Mouse (Mus musculus) kidney, postnatal 36 days (tissue): ENCODE measurements at regions not wholly inside any gene's neighbourhood (a gene's known extent, or its start where the extent isn't known, plus 50 kb on each side); places are given as distances from the start of the nearest gene placed in this dataset.

ENCODE experiments used
- DNase-seq, 2 experiments: peaks; one replicate each; pipeline ENCODE4 v3.0.0; 2021 to 2022; ENCODE audit warnings: mixed read lengths in 2 of 2

DNA sequence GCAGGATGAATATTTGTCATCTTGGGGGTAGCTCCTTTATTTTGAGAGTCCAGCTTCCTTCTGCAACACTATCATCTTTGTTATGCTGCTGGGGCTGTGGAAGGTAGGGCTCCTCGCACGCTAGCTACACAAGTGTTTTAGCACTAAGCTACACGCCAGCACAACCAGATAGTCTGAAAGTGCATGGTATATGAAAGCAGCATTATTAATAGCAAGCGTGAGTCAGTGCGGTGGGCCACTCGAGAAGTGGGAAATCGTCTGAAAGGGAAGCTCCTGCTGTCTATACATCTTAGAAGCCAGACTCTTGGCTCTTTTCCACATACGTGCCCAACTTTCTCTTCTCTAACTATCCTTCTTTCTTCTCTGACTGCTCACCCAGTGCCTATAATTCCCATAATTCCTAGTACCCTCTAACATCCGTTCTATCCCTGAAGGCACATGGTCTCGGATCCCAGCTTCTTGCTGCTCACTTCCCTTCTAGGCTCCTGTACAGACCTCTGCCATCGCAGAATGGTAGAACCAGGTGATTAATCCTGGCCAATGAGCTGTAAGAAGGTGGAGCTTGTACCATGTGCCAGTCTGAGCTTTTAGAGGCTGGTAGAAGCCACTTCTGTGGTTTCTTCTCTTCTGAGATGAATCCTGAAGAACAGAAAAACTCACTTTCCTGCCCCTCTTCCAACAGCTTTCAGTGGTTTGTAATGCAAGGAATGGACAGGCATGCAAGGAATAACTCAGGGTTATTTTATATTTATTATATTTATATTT is 55.5 kb downstream of the E030025P04Rik start:
- no peak for DNase-seq

DNA sequence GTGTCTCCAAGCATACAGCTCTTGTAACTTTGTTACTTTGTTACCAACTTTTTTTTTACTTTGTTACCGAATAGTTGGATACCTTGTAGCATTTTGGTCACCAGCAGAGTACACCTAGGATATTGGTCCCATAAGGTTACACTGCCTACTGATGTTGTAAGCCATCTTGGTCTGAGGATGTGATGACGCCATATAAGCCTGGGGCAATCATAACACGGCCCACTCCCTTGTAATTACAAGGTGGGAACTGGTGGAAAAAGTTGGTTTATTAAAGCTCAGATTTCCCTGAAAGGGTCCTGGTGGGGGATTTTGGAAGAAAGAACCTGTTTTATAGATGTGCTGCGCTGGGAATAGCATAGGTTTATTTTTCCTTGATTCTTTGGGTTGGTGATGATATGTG is 62.2 kb downstream of the E030025P04Rik start:
- no peak for DNase-seq

DNA sequence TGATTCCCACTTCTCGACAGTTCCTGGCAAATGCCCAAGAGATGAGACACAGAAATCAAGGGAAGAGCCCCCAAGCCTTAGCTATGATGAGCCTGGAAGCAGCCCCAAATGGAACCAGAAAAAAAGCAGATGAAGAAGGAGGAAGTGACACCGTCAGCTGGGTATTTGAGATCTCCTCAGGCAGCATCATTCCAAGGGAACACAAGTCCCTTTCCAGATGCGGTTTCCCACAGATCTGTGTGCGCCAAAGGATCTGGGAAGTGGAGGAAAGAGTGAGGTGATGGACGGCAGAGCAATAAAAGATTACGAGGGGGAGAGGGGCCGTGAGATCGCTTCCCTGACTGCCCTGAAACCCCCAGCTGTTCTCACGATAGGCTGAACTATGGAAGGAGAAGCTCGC is 62.7 kb downstream of the E030025P04Rik start:
- DNase-seq, result no peak

DNA sequence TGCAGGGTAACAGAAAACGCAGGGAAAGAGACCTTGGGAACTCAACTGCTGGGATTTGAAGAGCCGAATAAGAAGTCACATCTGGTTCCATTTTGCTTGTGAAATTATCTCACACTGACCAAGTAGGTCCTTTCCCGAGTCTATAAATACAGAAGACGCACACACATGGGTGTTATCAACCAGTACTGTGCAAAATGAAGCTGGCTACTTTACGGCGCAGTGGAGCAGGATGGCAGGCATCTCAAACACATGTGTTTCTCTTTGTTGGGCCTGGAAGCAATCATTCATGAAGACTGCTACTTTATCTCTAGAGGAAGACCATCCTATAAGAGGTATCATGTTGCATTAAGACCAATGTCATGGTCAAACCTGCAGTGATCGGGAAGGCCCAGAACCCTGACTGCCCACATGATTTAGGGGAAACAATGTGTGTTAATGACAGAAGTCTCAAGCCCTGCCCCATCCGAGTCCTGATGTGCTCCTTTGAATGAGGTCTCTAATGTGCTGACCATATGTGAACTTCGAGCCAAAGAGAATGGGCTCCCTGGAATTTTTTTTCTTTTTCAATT is 63.2 kb downstream of the E030025P04Rik start:
- DNase-seq, result no peak

DNA sequence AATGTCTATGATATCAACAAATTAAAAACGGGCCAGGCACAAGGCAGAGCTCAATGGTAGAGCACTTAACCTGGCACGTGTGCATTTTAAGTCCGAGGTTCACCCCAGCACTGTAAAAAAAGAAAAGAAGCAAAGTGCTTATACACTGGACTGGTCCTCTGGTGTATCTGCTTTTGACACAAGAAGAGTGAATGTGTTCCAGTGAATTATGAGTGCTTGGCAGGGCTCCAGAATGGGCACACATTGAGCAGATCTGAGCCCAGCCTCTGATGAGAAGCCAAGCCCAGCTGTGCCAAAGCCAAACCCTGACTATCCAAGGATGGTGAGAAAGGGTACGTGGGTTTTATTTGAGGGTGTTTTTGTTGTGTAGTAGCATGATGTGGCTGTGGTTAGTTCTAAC is 64.7 kb downstream of the E030025P04Rik start:
- DNase-seq, result no peak

DNA sequence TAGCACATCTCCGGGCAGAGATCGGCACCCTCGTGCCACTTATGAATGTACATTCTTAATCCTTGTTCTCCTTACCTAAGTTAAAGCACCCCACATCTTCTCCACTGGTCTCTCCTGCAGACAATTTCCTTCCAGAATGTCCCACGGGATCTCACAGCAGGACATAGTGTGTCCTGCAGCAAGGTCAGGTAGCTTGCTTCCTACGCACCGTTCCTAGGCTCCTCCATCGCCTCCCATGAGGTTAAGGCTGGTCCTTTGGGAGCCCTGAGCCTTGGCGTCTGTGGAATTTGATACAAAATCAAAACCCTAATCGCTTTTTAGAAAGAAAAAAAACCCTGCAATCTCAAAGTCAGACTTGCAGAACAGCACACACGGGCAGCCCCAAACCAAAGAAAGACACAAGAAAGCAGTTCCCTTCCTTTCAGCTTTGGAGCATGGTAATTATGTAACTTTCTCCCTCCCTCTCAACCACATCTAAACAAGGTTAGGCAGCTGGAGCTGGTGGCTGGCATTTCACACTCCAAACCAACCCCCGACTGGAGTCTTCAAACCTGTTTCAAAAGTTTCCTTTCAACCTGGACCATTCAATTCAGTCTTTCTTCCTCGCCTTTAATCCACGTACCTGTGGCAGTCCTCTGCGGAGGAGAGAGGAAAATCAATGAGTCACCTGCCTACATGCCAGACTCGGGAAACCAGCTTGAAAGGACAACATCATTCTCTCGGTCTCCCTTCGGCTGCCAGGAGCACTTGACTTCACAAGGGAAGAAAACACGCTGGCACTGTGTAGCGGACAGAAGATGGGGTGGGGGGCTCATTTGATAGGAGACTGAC is 67.4 kb downstream of the E030025P04Rik start:
- no peak for DNase-seq

DNA sequence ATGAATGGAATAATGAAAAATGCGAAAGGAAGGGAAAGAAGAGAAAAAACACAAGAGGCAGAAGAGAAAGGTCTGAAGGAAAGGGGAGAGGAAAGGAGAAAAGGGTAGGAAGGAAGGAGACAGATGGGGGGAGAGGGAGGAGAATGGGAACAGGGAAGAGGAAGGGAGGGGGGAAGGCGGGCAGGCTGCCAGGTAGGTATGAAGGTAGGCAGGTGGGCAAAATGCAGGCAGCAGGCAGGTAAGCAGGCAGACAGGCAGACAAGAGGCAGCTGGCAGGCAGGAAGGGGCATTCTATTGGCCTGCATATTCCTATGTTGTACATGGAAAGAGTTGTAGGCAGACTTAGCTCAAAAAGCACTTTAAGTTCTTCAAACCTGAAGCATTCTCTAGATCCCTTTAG is 72.8 kb downstream of the E030025P04Rik start:
- DNase-seq, result no peak

DNA sequence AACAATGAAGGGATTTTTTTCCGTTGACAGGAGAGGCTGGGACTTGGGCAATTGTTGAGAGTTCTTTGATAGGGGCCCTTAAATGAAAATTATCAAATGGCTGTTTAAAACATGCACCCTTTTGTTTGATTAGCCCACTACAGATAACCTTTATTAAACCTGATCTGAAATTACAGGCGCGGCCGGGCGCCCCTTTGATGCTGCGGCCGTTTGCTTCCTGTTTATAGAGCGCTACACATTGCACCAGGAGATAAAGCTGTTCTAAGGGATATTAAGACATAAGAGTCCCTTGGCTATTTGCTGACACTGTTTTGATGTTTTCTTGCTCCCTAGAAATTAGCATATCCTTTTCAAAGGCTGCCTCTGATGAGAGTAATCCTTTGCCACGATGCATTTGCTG is 73.8 kb downstream of the E030025P04Rik start:
- DNase-seq, result no peak

DNA sequence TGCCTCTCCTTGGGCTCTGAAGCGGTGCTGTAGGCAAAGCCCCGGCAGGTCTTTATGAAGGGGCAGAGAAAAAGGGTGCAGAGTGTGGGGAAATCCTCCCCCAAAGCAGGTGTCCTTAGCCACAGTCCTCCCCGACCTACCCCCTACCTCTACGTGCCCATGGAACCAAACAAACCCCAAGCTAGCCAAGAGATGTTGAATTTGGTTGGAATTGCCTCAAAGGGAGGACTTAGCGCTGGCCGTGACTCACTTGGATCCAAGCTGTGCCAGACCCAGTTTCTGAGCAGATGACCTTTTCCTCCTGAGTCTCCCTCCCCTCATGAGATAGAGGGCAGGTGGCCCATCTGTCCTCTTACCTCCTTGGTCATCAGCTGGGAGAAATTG is 74.9 kb downstream of the E030025P04Rik start:
- no peak for DNase-seq

DNA sequence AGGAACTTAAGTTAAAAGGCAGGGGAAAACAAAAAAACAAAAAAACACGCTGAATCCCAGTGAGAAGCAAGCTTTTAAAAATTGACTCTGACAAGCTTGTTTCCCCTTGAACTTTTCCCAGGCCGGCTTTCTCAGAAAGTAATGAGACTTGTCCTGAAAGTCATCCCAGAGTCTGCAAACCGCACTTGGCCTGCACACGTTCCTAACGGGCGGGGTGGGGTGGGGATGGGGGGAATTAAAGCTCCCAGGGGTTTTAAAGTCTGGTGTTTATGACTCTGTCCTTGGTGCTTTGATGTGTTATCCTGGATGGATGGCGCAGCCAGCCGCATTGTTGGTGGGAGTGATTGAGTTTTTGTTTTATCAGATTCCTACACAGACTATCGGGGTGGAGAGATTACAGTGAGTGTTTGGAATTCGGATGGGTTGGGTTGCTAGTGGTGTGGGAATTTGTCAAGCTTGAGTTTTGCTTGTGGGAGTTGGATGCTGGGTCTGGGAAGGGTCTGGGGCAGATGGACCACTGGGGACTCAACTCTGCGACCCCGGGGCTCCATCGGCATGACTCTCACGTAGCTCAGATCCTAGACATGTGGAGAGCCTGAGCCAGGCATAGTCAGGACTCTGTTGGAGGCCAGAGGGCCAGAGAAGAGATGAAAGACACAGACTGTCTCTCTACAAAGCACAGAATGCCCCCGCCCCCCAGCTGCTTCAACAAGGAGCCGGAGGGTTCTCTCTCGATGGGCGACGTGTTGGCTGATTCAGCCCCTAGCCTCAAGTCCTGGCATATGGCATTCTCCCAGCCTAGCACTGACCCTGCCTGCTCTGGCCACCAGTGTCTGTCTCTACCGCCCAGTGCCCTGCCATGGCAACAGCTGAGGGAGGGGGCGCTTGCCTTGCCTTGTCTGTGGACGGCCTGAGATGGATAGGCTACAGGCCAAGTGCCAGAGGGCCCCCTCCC is 75.5 kb downstream of the E030025P04Rik start:
- no peak for DNase-seq

DNA sequence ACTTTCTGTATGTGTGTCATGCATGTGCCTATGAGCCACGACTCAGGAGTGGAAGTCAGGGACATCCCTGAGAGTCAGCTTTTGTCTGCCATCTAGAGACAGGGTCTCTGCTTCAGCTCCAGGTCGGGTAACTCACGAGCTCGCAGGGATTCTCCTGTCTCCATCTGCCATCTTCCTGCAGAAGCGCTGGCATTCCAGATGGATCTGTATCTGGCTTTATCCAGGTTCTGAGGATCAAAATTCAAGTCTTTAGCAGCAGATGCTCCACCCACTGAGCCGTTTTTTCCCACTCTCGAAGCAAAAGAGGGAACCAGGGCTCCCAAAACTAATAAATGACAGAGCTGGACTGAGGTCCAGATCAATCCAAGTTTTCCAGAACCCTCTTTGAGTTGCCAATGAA is 76.4 kb downstream of the E030025P04Rik start:
- DNase-seq, result no peak

DNA sequence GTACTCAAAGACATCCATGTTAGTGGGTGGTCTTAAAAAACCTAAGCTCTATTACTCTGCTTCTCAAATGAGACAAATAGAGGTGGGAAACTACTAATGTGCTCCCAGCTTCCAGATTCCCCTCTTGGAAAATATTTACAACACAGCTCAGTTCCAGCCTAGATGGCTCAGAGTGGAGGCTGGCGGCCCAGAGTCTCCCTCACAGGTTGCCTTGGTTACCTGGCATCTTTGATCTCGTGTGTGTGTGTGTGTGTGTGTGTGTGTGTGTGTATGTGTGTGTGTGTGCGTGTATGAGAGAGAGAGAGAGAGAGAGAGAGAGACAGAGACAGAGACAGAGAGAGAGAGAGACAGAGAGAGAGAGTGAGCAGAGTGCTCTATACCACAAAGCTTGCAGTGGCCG is 82.2 kb downstream of the E030025P04Rik start:
- no peak for DNase-seq

DNA sequence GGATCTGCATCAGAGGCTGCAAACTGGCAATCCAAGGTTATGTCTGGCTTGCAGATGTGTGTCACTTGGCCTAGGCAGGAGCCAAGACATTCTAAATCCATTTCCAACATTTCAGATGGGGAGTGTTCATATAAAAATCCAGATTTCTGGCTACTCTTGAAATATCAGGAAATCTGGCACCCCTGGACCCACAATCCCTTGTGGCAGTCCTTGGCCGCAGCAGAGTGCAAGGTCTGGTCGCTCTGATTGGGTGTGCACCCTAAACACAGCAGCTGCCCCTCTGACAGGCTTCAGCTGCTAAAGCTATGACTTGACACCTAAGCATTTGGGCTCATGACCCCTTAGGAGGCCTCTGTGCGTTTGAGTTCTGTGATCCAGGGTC is 83.7 kb downstream of the E030025P04Rik start:
- no peak for DNase-seq

DNA sequence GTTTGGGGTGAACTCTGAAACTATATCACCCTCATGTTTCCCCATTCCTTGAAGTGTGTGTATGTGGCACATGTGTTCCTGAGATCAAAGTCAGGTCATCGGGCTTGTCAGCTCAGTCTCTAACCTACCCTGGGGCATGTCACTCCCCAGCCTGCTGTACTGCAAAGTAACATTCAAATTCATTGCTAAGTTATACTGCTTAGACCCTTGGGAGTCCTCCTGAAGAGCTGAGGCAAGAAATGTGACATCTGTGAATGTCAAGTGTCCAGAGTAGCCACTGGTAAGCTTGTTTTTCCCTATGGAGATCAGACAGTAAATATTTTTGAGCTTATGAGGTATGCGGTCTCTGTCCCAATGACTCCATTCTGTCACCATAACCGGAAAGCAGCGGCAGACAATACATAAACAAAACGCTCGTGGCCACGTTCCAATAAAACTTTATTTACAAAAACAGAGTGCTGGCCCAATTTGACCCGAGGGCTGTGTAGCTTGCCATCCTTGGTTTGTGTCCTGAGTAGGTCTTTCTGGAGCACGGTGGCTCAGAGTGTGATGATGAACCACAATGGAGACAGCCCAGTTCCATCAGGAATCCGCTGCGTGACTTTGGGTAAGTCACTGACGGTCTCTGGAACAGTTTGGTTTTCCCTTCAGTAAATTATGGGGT is 84.2 kb downstream of the E030025P04Rik start:
- DNase-seq, result no peak

DNA sequence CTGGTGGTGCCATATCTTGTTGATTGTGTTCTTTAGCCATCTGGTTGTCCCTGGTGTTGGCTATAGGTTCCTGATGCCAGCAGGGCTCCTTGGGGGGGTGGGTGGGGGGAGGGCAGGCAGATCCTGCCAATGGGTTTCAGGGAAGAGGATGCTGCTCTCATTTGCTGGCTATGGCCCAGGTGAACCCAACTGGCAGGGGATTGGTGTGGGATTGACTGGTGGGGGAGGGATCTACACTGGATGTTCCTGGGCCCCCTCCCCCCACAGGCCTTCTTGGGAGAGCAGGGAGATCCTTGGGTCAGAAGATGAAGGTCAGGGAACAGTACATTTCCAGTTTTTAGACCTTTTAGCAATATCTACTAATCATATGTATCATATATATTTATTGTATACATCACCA is 86.1 kb downstream of the E030025P04Rik start:
- no peak for DNase-seq

DNA sequence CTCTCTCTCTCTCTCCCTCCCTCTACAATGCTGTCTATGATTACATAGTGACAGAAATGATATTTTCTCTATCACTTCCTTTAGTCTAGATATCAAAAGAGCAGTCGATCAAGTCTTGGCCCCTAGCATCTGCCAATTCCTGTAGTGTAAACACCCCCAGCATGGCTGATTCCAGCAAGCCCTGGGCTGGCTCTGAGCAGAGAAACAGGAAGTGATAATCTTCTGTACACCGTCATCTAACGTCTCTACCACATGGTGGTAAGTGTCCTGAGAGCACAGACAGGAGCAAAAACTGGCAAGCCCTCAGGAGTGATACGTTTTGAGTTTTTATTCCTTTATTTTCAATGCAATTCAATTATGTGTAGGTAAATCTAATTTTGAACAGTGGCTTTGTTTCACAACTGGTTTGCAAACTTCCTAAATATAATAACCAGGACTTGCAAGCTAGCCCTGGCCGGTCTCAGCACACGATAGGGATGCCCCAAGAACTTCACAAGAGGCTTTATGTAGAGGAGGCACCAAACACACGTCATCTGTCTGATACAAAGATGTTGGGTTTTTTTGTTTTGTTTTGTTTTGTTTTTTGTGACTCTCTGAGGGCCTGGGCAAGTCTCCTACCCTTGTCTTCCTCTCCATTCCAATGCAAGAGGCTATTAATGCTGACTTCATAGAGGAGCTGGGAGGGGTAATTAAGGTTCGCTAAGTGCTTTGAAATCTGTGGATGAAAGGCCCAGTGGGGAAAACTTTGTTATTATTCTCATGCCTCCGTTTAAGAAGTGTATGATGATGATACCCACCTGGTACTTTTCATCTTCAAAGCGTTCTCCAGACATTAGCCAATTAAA is 95.7 kb downstream of the E030025P04Rik start:
- DNase-seq, result no peak

DNA sequence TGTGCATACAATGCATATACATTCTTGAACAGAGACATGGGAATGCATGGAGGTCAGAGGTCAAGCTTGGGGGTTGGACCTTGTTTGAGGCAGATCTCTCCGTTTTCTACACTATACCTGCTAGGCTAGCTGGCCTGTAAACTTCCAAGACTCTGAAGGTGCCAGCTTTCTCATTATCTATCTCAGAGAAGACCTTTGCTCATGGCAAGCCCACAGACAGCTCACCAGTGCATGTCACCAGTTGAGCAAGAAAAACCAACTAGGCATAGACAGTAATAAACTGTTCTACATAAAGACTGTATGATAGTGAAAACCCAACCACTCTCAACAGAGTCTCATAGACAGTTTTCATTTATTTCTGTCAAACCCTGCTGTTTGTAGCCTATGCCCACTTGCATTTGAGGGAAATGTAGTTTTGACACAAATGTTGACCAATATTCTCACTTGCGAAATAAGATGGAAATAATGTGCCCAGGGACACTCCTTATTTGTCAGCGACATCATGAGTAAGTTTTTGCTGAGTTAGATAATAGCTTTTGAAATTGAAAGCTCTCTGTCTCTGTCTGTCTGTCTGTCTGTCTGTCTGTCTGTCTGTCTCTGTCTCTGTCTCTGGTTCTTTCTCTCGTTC is 96.6 kb downstream of the E030025P04Rik start:
- DNase-seq, result no peak

DNA sequence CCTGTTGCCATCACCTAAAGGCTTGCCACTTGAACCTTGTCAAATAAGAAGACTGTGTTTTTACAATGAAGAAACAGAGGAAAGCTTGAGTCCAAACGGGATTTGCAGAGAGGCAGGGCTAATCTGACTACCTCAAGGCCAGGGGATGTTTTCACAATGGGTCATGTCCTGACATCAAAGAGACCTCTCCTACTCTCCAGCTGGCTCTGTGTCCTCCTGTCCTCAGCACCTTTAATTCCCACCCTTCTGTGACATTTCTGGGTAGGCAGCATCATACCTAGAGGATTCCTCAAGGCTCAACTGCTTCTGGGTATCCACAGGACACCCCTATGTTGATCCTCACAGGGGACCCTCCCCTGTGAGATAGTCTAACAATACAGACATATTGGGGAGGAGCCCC is 97.7 kb downstream of the E030025P04Rik start:
- no peak for DNase-seq

DNA sequence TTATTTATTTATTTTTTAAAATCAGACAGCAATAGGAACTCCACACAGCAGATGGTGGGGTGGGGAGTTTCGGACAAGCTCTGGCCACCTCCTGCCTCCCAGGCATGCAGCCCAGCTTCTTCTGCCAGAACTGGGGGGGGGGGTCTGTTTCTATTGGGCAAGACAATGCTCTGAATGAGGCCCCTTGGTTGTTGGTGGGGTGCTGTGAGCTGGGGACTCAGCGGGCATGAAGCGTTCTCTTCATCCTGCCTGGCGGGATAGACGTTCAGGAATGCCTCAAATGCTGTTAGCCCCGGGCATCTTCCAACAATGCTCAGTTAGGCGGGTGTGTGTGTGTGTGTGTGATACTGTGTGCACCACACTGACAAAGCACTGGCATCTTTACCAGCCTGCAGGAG is 103.7 kb downstream of the E030025P04Rik start:
- DNase-seq, result no peak

DNA sequence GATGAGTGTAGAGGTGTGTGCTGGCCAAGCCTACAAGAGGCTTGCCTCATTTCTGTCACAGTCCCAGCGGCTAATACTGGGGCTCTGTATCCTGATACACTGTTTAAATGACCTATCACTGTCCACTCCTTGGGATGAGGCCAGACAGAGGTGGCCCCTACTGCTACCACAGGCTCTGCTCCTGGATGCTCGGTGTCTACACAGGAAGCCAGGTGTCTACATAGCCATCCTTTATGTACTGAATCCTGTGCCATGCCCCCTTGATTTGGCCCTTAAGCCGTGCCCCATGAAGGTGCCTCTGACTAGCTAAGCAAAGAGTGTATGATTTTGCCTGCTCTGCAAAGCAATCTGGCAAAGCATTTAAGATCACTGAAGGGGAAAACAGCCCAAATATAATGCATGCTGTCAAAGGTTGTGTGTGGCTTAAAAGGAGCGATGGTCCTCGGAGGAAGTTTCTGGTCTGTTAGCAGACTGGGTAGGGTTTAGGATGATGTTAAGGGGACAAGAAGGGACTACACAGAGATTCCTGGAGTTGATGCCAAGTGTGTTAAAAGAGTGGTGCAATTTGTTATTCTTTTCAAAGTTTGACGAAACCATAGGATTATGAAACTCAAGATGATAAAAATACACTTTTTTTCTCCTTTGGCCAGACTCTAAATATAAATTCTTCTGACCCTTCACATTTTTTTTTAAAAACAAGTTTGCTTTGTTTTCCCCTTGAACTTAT is 104.2 kb downstream of the E030025P04Rik start:
- no peak for DNase-seq
